In genomic region chr11:68854621-68855020, GRCm38 (mm10) we compare ENCODE assay signal across 17 mouse cellular contexts. TPM values are rescaled to one million over a fixed set of nuclear protein-coding genes. Genes with fewer than 3 reads are reported as not detected.
DNase-seq lines count a peak whose midpoint lies in the region; ATAC-seq and TF ChIP-seq lines count a peak whose summit lies in the region.
"Had no signal": no experiment of that assay in that cellular context is flagged by ENCODE, and none has a peak within 500 bp of the region (broad histone marks: within the 10 kb centered on the region; RNA-seq: fewer than 3 reads in every experiment).

No protein-coding gene starts in this region.

- no peaks in the 10 kb centered on the region for H3K9me3 ChIP-seq in embryonic facial prominence, embryonic 13.5 days
- no peaks in the 10 kb centered on the region for H3K9me3 ChIP-seq in embryonic facial prominence, embryonic 10.5 days
- H3K9me3 ChIP-seq in heart, postnatal 0 days (replicated peaks; ENCODE audit: control insufficient read depth, low read length): no peaks in the 10 kb centered on the region
- H3K9me3 ChIP-seq in lung, embryonic 15.5 days: no peaks in the 10 kb centered on the region
- no peaks in the 10 kb centered on the region for H3K9me3 ChIP-seq in stomach, embryonic 15.5 days
- H3K9me3 ChIP-seq: hindbrain, embryonic 10.5 days; midbrain, embryonic 13.5 days had no signal

- H3K9ac ChIP-seq in embryonic facial prominence, embryonic 13.5 days: no peak overlapping the region
- no peak overlapping the region for H3K9ac ChIP-seq in heart, postnatal 0 days (replicated peaks; ENCODE audit: low read depth, low read length)
- no peak overlapping the region for H3K9ac ChIP-seq in lung, embryonic 15.5 days
- H3K9ac ChIP-seq in stomach, embryonic 15.5 days: no peak overlapping the region

- WGBS in embryonic facial prominence, embryonic 13.5 days: 91% methylated on average over 3 of the region's 3 CpGs
- 89% methylated on average over 3 of the region's 3 CpGs for WGBS in embryonic facial prominence, embryonic 10.5 days
- 74% methylated on average over 3 of the region's 3 CpGs for WGBS in heart, postnatal 0 days
- WGBS in lung, embryonic 15.5 days: 80% methylated on average over 3 of the region's 3 CpGs
- 79% methylated on average over 3 of the region's 3 CpGs for WGBS in stomach, embryonic 15.5 days

- 0 out of 2 replicates have a peak overlapping the region, but pooled peaks have one; percentile 7 for H3K4me2 ChIP-seq in embryonic facial prominence, embryonic 13.5 days
- no peak overlapping the region for H3K4me2 ChIP-seq in heart, postnatal 0 days (ENCODE audit: low read depth, low read length)
- H3K4me2 ChIP-seq in lung, embryonic 15.5 days: no peak overlapping the region
- no peak overlapping the region for H3K4me2 ChIP-seq in stomach, embryonic 15.5 days

- H3K36me3 ChIP-seq in embryonic facial prominence, embryonic 13.5 days: no peaks in the 10 kb centered on the region
- no peaks in the 10 kb centered on the region for H3K36me3 ChIP-seq in embryonic facial prominence, embryonic 10.5 days (replicated peaks)
- H3K36me3 ChIP-seq in heart, postnatal 0 days (replicated peaks; ENCODE audit: control insufficient read depth, insufficient read depth, low read length): no peaks in the 10 kb centered on the region
- no peaks in the 10 kb centered on the region for H3K36me3 ChIP-seq in lung, embryonic 15.5 days
- H3K36me3 ChIP-seq in stomach, embryonic 15.5 days: no peaks in the 10 kb centered on the region
- H3K36me3 ChIP-seq: hindbrain, embryonic 10.5 days; midbrain, embryonic 13.5 days had no signal

- intact Hi-C loops in heart, postnatal 10 days (cut with DNase I): loop anchor here (1.0 kb wide), 1 partner anchor 10 kb away; no protein-coding TSS in a partner anchor

- no peak for ATAC-seq in embryonic facial prominence, embryonic 13.5 days (ENCODE audit: insufficient number of reproducible peaks, insufficient read depth, low FRiP score, low TSS enrichment, low read depth)
- ATAC-seq in heart, postnatal 0 days (ENCODE audit: insufficient read depth, low read depth): no peak
- ATAC-seq in lung, embryonic 15.5 days (ENCODE audit: borderline replicate concordance, extremely low read depth, low FRiP score, low TSS enrichment): no peak
- ATAC-seq in stomach, embryonic 15.5 days (ENCODE audit: insufficient read depth, low FRiP score, low read depth): no peak
- ATAC-seq: forebrain, embryonic 16.5 days; midbrain, embryonic 13.5 days had no signal

- no peak for TF ChIP-seq CTCF in heart, postnatal 0 days (IDR thresholded peaks at IDR 0.05; ENCODE audit: low read depth)

- H3K27me3 ChIP-seq in embryonic facial prominence, embryonic 13.5 days: no peaks in the 10 kb centered on the region; the same call in 1 of the 2 replicates
- no peaks in the 10 kb centered on the region for H3K27me3 ChIP-seq in embryonic facial prominence, embryonic 10.5 days (replicated peaks; ENCODE audit: low read depth, poor library complexity, severe bottlenecking)
- H3K27me3 ChIP-seq in heart, postnatal 0 days (ENCODE audit: control insufficient read depth, insufficient read depth, low read length): no peaks in the 10 kb centered on the region
- no peaks in the 10 kb centered on the region for H3K27me3 ChIP-seq in lung, embryonic 15.5 days
- no peaks in the 10 kb centered on the region for H3K27me3 ChIP-seq in stomach, embryonic 15.5 days (replicated peaks)
- H3K27me3 ChIP-seq: CH12.LX; midbrain, embryonic 13.5 days had no signal

- no peak for TF ChIP-seq EP300 in heart, postnatal 0 days (IDR thresholded peaks at IDR 0.05; ENCODE audit: low read depth)

- H3K4me3 ChIP-seq in embryonic facial prominence, embryonic 13.5 days: no peak overlapping the region
- no peak overlapping the region for H3K4me3 ChIP-seq in embryonic facial prominence, embryonic 10.5 days
- H3K4me3 ChIP-seq in heart, postnatal 0 days (ENCODE audit: low read depth, low read length): no peak overlapping the region
- H3K4me3 ChIP-seq in lung, embryonic 15.5 days: no peak overlapping the region
- no peak overlapping the region for H3K4me3 ChIP-seq in stomach, embryonic 15.5 days (replicated peaks)
- H3K4me3 ChIP-seq: midbrain, embryonic 13.5 days had no signal

- H3K4me1 ChIP-seq in embryonic facial prominence, embryonic 13.5 days: peaks cover 23% of the 10 kb centered on the region
- peaks cover 30% of the 10 kb centered on the region for H3K4me1 ChIP-seq in embryonic facial prominence, embryonic 10.5 days
- H3K4me1 ChIP-seq in heart, postnatal 0 days (ENCODE audit: control insufficient read depth, insufficient read depth): peaks cover 8% of the 10 kb centered on the region; the same call in 1 of the 2 replicates
- peaks cover 21% of the 10 kb centered on the region for H3K4me1 ChIP-seq in lung, embryonic 15.5 days
- H3K4me1 ChIP-seq in stomach, embryonic 15.5 days: peaks cover 10% of the 10 kb centered on the region

- H3K27ac ChIP-seq in embryonic facial prominence, embryonic 13.5 days: no peak overlapping the region
- no peak overlapping the region for H3K27ac ChIP-seq in embryonic facial prominence, embryonic 10.5 days (replicated peaks)
- peak overlapping the region; percentile 99 for H3K27ac ChIP-seq in heart, postnatal 0 days (ENCODE audit: low read depth)
- H3K27ac ChIP-seq in lung, embryonic 15.5 days: peak overlapping the region; percentile 20; the same call in 1 of the 2 replicates
- H3K27ac ChIP-seq in stomach, embryonic 15.5 days: peak overlapping the region; percentile 100; the same call in 1 of the 2 replicates
- H3K27ac ChIP-seq: hindbrain, embryonic 10.5 days; midbrain, embryonic 13.5 days had no signal

- DNase-seq in embryonic facial prominence, embryonic 10.5 days (ENCODE audit: low spot score): no peak
- DNase-seq in heart, postnatal 0 days (ENCODE audit: low spot score): no peak
- no peak for DNase-seq in heart, postnatal 10 days
- no peak for DNase-seq in lung, adult 18-20 months
- DNase-seq in thymus, postnatal 36 days: no peak
- DNase-seq: gastrocnemius, postnatal 10 days had no signal

RNA-seq across cellular contexts. Expression of gene Ndel1, which starts 17.0 kb away (rescaled TPM):
- polyA plus RNA-seq in embryonic facial prominence, embryonic 13.5 days (2015; fragmentation: Nextera tagmentation; extraction: Ambion mirVana): 90.9 and 97.2 TPM in 2 replicates
- 56.5 and 57.4 TPM in 2 replicates for polyA plus RNA-seq in embryonic facial prominence, embryonic 10.5 days (2016; fragmentation: Nextera tagmentation; extraction: Ambion mirVana)
- 70.9 and 130 TPM in 2 replicates for total RNA-seq in heart, postnatal 0 days (2014; rRNA removed; ENCODE audit: low replicate concordance)
- polyA plus RNA-seq in heart, postnatal 0 days (2015; fragmentation: Nextera tagmentation; extraction: Ambion mirVana): 60.7 and 62.3 TPM in 2 replicates
- 10 to 100 TPM; 67.3 to 70.9 TPM for total RNA-seq in heart, postnatal 10 days (2021)
- polyA plus RNA-seq in lung, embryonic 15.5 days (2015; fragmentation: Nextera tagmentation; extraction: Ambion mirVana): 72.8 and 77.1 TPM in 2 replicates
- polyA plus RNA-seq in stomach, embryonic 15.5 days (2015; fragmentation: Nextera tagmentation; extraction: Ambion mirVana): 78.7 and 80.4 TPM in 2 replicates

RNA-seq across cellular contexts. Expression of gene Rnf222, which starts 33.7 kb away (rescaled TPM):
- 0.26 and 0.30 TPM in 2 replicates for polyA plus RNA-seq in embryonic facial prominence, embryonic 13.5 days (2015; fragmentation: Nextera tagmentation; extraction: Ambion mirVana)
- not detected in 2 replicates for polyA plus RNA-seq in embryonic facial prominence, embryonic 10.5 days (2016; fragmentation: Nextera tagmentation; extraction: Ambion mirVana)
- total RNA-seq in heart, postnatal 0 days (2014; rRNA removed; ENCODE audit: low replicate concordance): not detected in 2 replicates
- polyA plus RNA-seq in heart, postnatal 0 days (2015; fragmentation: Nextera tagmentation; extraction: Ambion mirVana): 0.14 and 0.15 TPM in 2 replicates
- total RNA-seq in heart, postnatal 10 days (2021): under 1 TPM; 0.10 to 0.17 TPM
- polyA plus RNA-seq in lung, embryonic 15.5 days (2015; fragmentation: Nextera tagmentation; extraction: Ambion mirVana): 0.16 TPM in 2 replicates
- polyA plus RNA-seq in stomach, embryonic 15.5 days (2015; fragmentation: Nextera tagmentation; extraction: Ambion mirVana): 0.22 and 0.64 TPM in 2 replicates
- total RNA-seq: CH12.LX; gastrocnemius, postnatal 10 days; layer of hippocampus, postnatal 10 days; left cerebral cortex, postnatal 36 days had no signal
- polyA plus RNA-seq: forebrain, embryonic 16.5 days; macrophage; stomach, embryonic 14.5 days had no signal

RNA-seq across cellular contexts. Expression of gene Rpl26, which starts 46.8 kb away (rescaled TPM):
- 1,181 and 1,252 TPM in 2 replicates for polyA plus RNA-seq in embryonic facial prominence, embryonic 13.5 days (2015; fragmentation: Nextera tagmentation; extraction: Ambion mirVana)
- polyA plus RNA-seq in embryonic facial prominence, embryonic 10.5 days (2016; fragmentation: Nextera tagmentation; extraction: Ambion mirVana): 1,085 and 1,128 TPM in 2 replicates
- 1,343 and 1,533 TPM in 2 replicates for total RNA-seq in heart, postnatal 0 days (2014; rRNA removed; ENCODE audit: low replicate concordance)
- 529 and 545 TPM in 2 replicates for polyA plus RNA-seq in heart, postnatal 0 days (2015; fragmentation: Nextera tagmentation; extraction: Ambion mirVana)
- total RNA-seq in heart, postnatal 10 days (2021): 100 to 1,000 TPM; 777 to 828 TPM
- 880 and 922 TPM in 2 replicates for polyA plus RNA-seq in lung, embryonic 15.5 days (2015; fragmentation: Nextera tagmentation; extraction: Ambion mirVana)
- 1,013 and 1,066 TPM in 2 replicates for polyA plus RNA-seq in stomach, embryonic 15.5 days (2015; fragmentation: Nextera tagmentation; extraction: Ambion mirVana)

Comparison
In these comparisons a context has a peak if more than half of its experiments do, and no peak if none do; other contexts are left out.
1. H3K27ac ChIP-seq: peak in heart, postnatal 0 days (single experiment), lung, embryonic 15.5 days (single experiment) and stomach, embryonic 15.5 days (single experiment); none in embryonic facial prominence, embryonic 13.5 days (single experiment) and embryonic facial prominence, embryonic 10.5 days (single experiment).